Mouse (Mus musculus) frontal cortex, postnatal 25 days (tissue): Measurements from ENCODE around the gene Hadh.

ENCODE experiments used
- DNase-seq, 2 experiments: peaks; one replicate each; pipeline ENCODE4 v3.0.0; 2022; ENCODE audit warnings: low spot score in 2 of 2

Gene Hadh

GRCm38 (mm10) chr3:131271559-131272373 is at the start of gene Hadh:
Hadh (minus strand) TSS chr3:131272101.
- DNase-seq, result peak; percentile 49 to 65

GRCm38 (mm10) chr3:131320184-131320583 is 48.3 kb upstream of the Hadh start:
- peak; percentile 61 to 73 for DNase-seq

GRCm38 (mm10) chr3:131318211-131318610 is 46.3 kb upstream of the Hadh start:
- DNase-seq, result no peak

- no peak for DNase-seq
These were observed 45.2 kb upstream of the Hadh start for GRCm38 (mm10) chr3:131317126-131317525.

GRCm38 (mm10) chr3:131315957-131316510 is 44.1 kb upstream of the Hadh start:
- no peak for DNase-seq

GRCm38 (mm10) chr3:131312340-131312739 is 40.4 kb upstream of the Hadh start:
- no peak for DNase-seq

- DNase-seq, result no peak
These were observed 38.7 kb upstream of the Hadh start for GRCm38 (mm10) chr3:131310572-131310971.

- DNase-seq, result no peak
These were observed 35.9 kb upstream of the Hadh start for GRCm38 (mm10) chr3:131307811-131308210.

GRCm38 (mm10) chr3:131306255-131306654 is 34.4 kb upstream of the Hadh start:
- no peak for DNase-seq

GRCm38 (mm10) chr3:131303320-131303714 is 31.4 kb upstream of the Hadh start:
- DNase-seq, result no peak

GRCm38 (mm10) chr3:131302452-131303319 is 30.8 kb upstream of the Hadh start, which contains the start of gene Cyp2u1:
Cyp2u1 (minus strand) TSS chr3:131303227.
- peak; percentile 78 to 87 for DNase-seq

- DNase-seq, result no peak
These were observed 28.0 kb upstream of the Hadh start for GRCm38 (mm10) chr3:131299908-131300307.

- DNase-seq, result no peak
These were observed 27.2 kb upstream of the Hadh start for GRCm38 (mm10) chr3:131299078-131299477.

GRCm38 (mm10) chr3:131296893-131297292 is 25.0 kb upstream of the Hadh start:
- no peak for DNase-seq

GRCm38 (mm10) chr3:131295513-131296200 is 23.8 kb upstream of the Hadh start:
- no peak for DNase-seq

- no peak for DNase-seq
These were observed 22.6 kb upstream of the Hadh start for GRCm38 (mm10) chr3:131294503-131294902.

GRCm38 (mm10) chr3:131292959-131293358 is 21.1 kb upstream of the Hadh start:
- no peak for DNase-seq

- DNase-seq, result no peak
These were observed 20.4 kb upstream of the Hadh start for GRCm38 (mm10) chr3:131292349-131292748.

GRCm38 (mm10) chr3:131291890-131292289 is 20.0 kb upstream of the Hadh start:
- no peak for DNase-seq

- no peak for DNase-seq
These were observed 2.2 kb upstream of the Hadh start for GRCm38 (mm10) chr3:131274151-131274550.

- DNase-seq, result no peak
These were observed 636 bp upstream of the Hadh start for GRCm38 (mm10) chr3:131272374-131273100.
